Mouse (Mus musculus) lung, embryonic 16.5 days (tissue): ENCODE data around the gene Apopt1. TPM values are rescaled to one million over a fixed set of nuclear protein-coding genes. Genes with fewer than 3 reads are reported as not detected.

Source experiments
- ATAC-seq: fragments of 200-750 bp; cut with Nextera tagmentation; 2 replicates; pipeline ENCODE4 v1.8.0; 2017; ENCODE audit warnings: low read depth, mild to moderate bottlenecking, moderate library complexity
- H3K27ac ChIP-seq: fragments of 300-500 bp; sonication (generic); 2 replicates; pipeline ENCODE4 v1.5.1; 2014; ENCODE audit warnings: mild to moderate bottlenecking, control low read depth, low read length
- H3K27me3 ChIP-seq: fragments of 300-500 bp; sonication (generic); 2 replicates; pipeline ENCODE4 v1.6.1; 2014; ENCODE audit warnings: low read depth, low read length, mixed read lengths; ENCODE audit not compliant: control insufficient read depth, insufficient read depth
- H3K36me3 ChIP-seq: fragments of 300-500 bp; sonication (generic); 2 replicates; pipeline ENCODE4 v1.6.1; 2014; ENCODE audit warnings: low read length; ENCODE audit not compliant: control insufficient read depth, insufficient read depth
- H3K4me1 ChIP-seq: fragments of 300-500 bp; sonication (generic); replicated peaks from 2 replicates; pipeline ENCODE4 v1.6.1; 2014; ENCODE audit warnings: low read length, mixed read lengths; ENCODE audit not compliant: control insufficient read depth, insufficient read depth
- H3K4me2 ChIP-seq: fragments of 300-500 bp; sonication (generic); 2 replicates; pipeline ENCODE4 v1.6.1; 2014; ENCODE audit warnings: low read depth, low read length, control low read depth
- H3K4me3 ChIP-seq: fragments of 300-500 bp; sonication (generic); 2 replicates; pipeline ENCODE4 v1.5.1; 2014; ENCODE audit warnings: mild to moderate bottlenecking, low read length, control low read depth
- H3K9ac ChIP-seq: fragments of 300-500 bp; sonication (generic); 2 replicates; pipeline ENCODE4 v1.6.1; 2014; ENCODE audit warnings: low read length, control low read depth
- H3K9me3 ChIP-seq: fragments of 300-500 bp; sonication (generic); 2 replicates; pipeline ENCODE4 v1.6.1; 2016; ENCODE audit warnings: low read length; ENCODE audit not compliant: control insufficient read depth
- WGBS: fragments of 180-500 bp; shearing (Covaris S2); extraction: QIAGEN DNeasy Blood & Tissue Kit; methylation state at CpG from one replicate; pipeline ENCODE4 v1.1.7; 2014; 5-methylcytosine and 5-hydroxymethylcytosine counted together
- polyA plus RNA-seq: library from polyadenylated mRNA; unstranded; fragments of >200 nt; fragmentation: Nextera tagmentation; extraction: Ambion mirVana; gene quantifications from 2 replicates; pipeline ENCODE4 v1.2.1, GENCODE M21; 2015

Apopt1 gene
- polyA plus RNA-seq, 1 experiment from 2014 or later: 45.7 TPM

DNA sequence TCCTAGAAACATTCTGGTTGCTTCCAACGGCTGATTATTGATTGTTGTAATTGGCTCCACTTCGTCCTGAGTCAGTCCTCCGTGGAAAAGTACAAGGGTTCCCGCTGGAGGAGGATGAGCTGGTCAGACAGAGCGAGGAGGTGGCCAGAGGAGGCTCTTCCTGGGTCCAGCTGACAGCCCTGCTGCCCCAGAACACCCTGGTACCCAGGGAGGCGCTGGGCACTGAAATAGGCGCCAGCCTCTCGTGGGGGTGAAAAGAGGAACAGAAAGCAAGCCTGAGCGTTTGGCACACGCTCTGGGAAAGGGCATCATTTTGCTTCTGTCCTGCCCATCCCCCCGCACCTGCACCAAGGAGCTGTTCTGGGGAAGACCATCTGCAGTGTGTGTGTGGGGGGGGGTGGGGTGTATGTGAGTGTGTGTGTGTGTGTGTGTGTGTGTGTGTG lies 30.9 kb downstream of the Apopt1 start:
- H3K27me3 ChIP-seq: no peaks in the 10 kb centered on the region
- 0 out of 2 replicates have a peak overlapping the region, but pooled peaks have one; percentile 16 for H3K9ac ChIP-seq
- no peak overlapping the region for H3K4me3 ChIP-seq
- H3K9me3 ChIP-seq: no peaks in the 10 kb centered on the region
- no peak for ATAC-seq
- H3K4me2 ChIP-seq: no peak overlapping the region
- peaks cover 15% of the 10 kb centered on the region for H3K4me1 ChIP-seq
- H3K36me3 ChIP-seq: no peaks in the 10 kb centered on the region
- peak overlapping the region; percentile 63; the same call in 1 of the 2 replicates for H3K27ac ChIP-seq
- 73% methylated on average over 11 of the region's 11 CpGs for WGBS

DNA sequence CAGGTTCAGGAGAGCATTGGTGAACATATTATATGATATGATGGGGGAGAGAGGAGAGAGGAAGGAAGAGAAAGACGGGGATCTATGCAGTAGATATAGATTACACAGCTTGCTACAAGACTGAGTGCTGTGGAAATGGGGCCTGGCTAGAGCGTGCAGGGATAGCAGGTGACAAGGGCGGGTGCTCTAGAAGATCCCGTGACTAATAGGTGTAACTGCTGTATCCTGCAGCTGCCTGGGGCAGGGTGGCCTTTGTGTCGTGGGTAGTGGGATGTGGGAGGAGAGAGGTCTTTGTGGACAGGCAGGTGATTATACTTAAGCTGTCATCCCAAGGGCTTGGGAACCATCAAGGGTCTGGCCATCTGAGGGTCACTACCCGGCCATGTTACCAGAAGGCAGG lies 32.2 kb downstream of the Apopt1 start:
- H3K4me1 ChIP-seq: peaks cover 15% of the 10 kb centered on the region
- ATAC-seq: no peak
- H3K36me3 ChIP-seq: no peaks in the 10 kb centered on the region
- no peak overlapping the region for H3K4me2 ChIP-seq
- H3K4me3 ChIP-seq: no peak overlapping the region
- no peaks in the 10 kb centered on the region for H3K9me3 ChIP-seq
- H3K9ac ChIP-seq: no peak overlapping the region
- no peak overlapping the region; the same call in 1 of the 2 replicates for H3K27ac ChIP-seq
- no peaks in the 10 kb centered on the region for H3K27me3 ChIP-seq
- 72% methylated on average over 6 of the region's 6 CpGs for WGBS

GRCm38 (mm10) chr12:111746091-111746490 lies 33.0 kb downstream of the Apopt1 start:
- Histone ChIP-seq H3K4me3 (no peak overlapping the region), H3K36me3 (no peaks in the 10 kb centered on the region), H3K27me3 (no peaks in the 10 kb centered on the region), H3K9ac (peak overlapping the region; percentile 39; the same call in 1 of the 2 replicates), H3K27ac (peak overlapping the region; percentile 80), H3K4me2 (peak overlapping the region; percentile 32), H3K4me1 (peaks cover 15% of the 10 kb centered on the region), H3K9me3 (no peaks in the 10 kb centered on the region)
- WGBS: 46% methylated on average over 5 of the region's 5 CpGs
- peak; percentile 94 for ATAC-seq

DNA sequence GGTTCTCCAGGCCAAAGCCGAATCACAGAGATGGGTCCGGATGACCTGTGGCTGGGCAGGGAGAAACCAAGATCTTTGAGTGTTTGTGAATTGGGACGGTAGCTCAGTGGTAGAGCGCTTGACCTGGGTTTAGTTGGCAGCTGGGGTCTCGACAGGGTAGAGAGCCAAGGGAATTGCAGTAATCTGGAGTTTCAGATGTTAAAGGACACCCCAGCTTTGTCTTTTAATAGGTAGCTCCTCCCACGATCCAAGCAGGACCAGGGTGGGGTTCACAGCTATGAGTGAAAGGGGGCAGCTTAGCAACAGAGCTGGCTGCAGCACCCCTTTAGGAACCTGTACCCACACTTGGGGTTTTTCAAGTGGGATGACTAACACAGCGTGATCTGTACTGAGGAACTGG lies 34.4 kb downstream of the Apopt1 start:
- H3K27ac ChIP-seq: no peak overlapping the region
- H3K27me3 ChIP-seq: no peaks in the 10 kb centered on the region
- WGBS: 72% methylated on average over 7 of the region's 7 CpGs
- peaks cover 15% of the 10 kb centered on the region for H3K4me1 ChIP-seq
- H3K4me2 ChIP-seq: no peak overlapping the region
- ATAC-seq: no peak
- H3K9me3 ChIP-seq: no peaks in the 10 kb centered on the region
- no peak overlapping the region for H3K4me3 ChIP-seq
- no peaks in the 10 kb centered on the region for H3K36me3 ChIP-seq
- H3K9ac ChIP-seq: no peak overlapping the region

DNA sequence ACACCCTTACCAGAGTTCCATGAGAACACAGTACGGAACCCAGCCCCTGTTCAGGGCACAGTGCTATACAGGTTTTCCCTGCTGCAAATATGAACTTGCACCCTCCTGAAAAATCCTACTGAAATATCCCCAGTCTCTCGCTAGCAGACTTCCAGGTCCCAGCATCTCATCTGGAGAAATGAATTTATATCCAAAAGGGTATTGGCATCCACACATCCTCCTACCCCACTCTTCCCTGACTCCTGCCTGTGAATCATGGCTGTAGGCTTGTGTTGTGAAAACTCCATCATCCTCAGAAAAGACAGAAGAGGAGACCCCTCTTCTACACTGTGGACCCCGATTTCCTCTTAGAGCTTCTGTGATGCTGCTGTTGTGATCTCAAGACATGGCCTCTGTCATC lies 37.7 kb downstream of the Apopt1 start:
- 90% methylated on average over 3 of the region's 3 CpGs for WGBS
- Histone ChIP-seq H3K36me3 (no peaks in the 10 kb centered on the region), H3K4me1 (peaks cover 10% of the 10 kb centered on the region), H3K9me3 (no peaks in the 10 kb centered on the region), H3K4me3 (no peak overlapping the region), H3K4me2 (no peak overlapping the region), H3K9ac (no peak overlapping the region), H3K27ac (no peak overlapping the region), H3K27me3 (no peaks in the 10 kb centered on the region)
- ATAC-seq: no peak

DNA sequence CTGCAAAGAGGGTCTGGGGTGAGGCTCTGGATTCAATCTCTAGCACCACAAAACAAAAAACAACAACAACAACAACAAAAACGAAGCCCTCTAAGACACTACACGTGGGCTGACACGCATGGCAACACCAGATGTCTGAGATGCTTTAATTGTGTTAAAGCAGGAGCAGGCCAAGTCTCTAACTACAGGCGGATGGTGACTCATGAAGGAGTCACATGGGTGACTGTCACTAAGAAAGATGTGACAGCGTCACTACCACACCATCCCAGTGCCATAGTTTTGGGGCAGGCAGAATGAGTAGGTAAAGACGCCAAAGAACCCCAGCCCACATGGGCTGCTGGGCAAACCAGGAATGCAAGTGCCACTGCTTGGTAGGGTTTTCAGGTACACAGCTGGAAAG lies 39.4 kb downstream of the Apopt1 start:
- Histone ChIP-seq H3K4me2 (no peak overlapping the region), H3K4me3 (no peak overlapping the region), H3K9ac (no peak overlapping the region), H3K27ac (no peak overlapping the region), H3K4me1 (no peaks in the 10 kb centered on the region), H3K27me3 (no peaks in the 10 kb centered on the region), H3K9me3 (no peaks in the 10 kb centered on the region), H3K36me3 (no peaks in the 10 kb centered on the region)
- WGBS: 87% methylated on average over 6 of the region's 6 CpGs
- no peak for ATAC-seq

DNA sequence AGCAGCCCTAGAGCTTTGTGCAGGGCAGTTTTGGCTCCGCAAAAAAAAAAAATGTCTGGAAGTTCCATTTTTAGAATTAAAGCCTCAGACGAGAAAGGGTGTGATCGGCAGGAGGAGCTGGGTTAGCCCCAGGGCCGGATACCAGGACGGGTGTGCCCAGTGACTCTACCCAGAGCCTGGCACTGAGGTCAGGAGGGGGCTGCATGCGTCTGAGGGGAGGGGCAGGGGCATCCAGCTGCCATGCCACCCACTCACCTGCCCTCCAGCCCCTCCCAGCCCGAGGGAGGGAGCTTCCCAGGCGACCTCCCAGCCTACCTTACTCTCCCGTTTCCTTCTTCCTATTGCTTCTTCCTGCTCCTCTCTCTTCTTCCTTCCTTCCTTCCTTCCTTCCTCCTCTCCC lies 40.3 kb downstream of the Apopt1 start:
- WGBS: 58% methylated on average over 9 of the region's 9 CpGs
- no peaks in the 10 kb centered on the region for H3K9me3 ChIP-seq
- H3K4me2 ChIP-seq: no peak overlapping the region
- peaks cover 3% of the 10 kb centered on the region for H3K4me1 ChIP-seq
- H3K9ac ChIP-seq: no peak overlapping the region
- no peak overlapping the region for H3K27ac ChIP-seq
- H3K27me3 ChIP-seq: no peaks in the 10 kb centered on the region
- ATAC-seq: no peak
- no peak overlapping the region for H3K4me3 ChIP-seq
- no peaks in the 10 kb centered on the region for H3K36me3 ChIP-seq

- no peaks in the 10 kb centered on the region for H3K36me3 ChIP-seq
- H3K27me3 ChIP-seq: no peaks in the 10 kb centered on the region
- no peaks in the 10 kb centered on the region for H3K9me3 ChIP-seq
- no peak overlapping the region for H3K4me3 ChIP-seq
- H3K4me1 ChIP-seq: peaks cover 5% of the 10 kb centered on the region
- no peak overlapping the region for H3K27ac ChIP-seq
- no peak overlapping the region for H3K4me2 ChIP-seq
- H3K9ac ChIP-seq: no peak overlapping the region
- ATAC-seq: no peak
Observed at GRCm38 (mm10) chr12:111754710-111755109, 41.6 kb downstream of the Apopt1 start.

DNA sequence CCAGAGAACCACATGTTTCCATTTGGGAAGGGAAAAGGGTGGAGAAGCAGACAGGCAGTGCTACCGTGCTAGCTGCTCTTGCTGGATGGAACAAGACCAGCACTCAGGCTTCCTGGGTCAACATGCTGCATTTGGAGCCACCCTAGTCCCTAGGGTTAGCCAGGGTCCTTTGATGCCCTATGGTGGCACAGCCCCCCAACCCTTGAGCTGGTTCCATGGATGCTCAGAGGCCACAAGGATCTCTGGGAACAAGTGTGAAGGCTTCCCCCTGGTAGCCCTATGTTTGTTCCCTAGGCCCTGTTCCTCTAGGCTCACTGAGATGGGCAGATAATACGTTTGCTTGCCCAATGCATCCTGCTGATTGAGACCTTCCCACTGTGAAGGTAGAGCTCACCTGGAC lies 42.2 kb downstream of the Apopt1 start:
- Histone ChIP-seq H3K4me3 (no peak overlapping the region), H3K27ac (no peak overlapping the region), H3K36me3 (no peaks in the 10 kb centered on the region), H3K27me3 (no peaks in the 10 kb centered on the region), H3K4me1 (peaks cover 10% of the 10 kb centered on the region), H3K4me2 (no peak overlapping the region), H3K9ac (no peak overlapping the region), H3K9me3 (no peaks in the 10 kb centered on the region)
- 38% methylated on average over 2 of the region's 2 CpGs for WGBS
- ATAC-seq: no peak

DNA sequence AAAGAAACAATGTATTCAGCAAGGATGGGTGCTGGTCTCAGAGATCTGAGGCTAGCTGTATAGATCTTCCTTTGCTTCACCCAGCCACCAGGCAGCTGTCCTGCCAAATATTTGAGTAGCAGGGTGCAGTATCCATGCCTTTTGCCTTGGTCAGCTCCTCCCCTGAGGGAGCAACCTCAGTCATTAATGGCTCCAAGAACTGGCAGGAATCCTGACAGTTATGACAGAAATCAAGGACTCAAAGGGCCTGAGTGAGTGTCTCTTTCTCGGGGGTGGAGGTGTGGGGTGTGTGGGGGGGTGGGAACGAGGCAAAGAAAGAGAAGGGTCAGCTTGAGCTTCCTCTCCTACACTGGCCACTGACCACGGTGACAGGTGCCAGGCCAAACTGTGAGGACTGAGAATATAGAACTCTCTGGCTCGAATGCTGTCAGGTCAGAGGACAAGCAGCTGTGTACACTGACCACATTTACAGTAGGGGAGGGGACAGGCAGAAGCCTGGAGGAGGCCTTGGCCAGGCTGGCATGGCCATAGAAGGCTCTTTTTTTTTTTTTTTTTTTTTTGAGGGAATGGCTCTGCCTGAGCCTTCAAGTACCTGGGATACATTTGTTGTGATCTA lies 43.1 kb downstream of the Apopt1 start:
- H3K36me3 ChIP-seq: no peaks in the 10 kb centered on the region
- H3K4me2 ChIP-seq: no peak overlapping the region
- 29% methylated on average over 4 of the region's 4 CpGs for WGBS
- no peak overlapping the region for H3K4me3 ChIP-seq
- H3K9ac ChIP-seq: no peak overlapping the region
- ATAC-seq: no peak
- no peak overlapping the region for H3K27ac ChIP-seq
- no peaks in the 10 kb centered on the region for H3K9me3 ChIP-seq
- no peaks in the 10 kb centered on the region for H3K27me3 ChIP-seq
- peaks cover 17% of the 10 kb centered on the region for H3K4me1 ChIP-seq
